Mouse (Mus musculus) lung, postnatal 36 days (tissue): Measurements from ENCODE around the gene Eif4ebp2.
A peak's percentile ranks its signal among the peaks of the same experiment; 100 is the strongest.

ENCODE experiments used
- DNase-seq: peaks from one replicate; pipeline ENCODE4 v3.0.0; 2022; ENCODE audit warnings: mixed read lengths

The Eif4ebp2 gene

DNA sequence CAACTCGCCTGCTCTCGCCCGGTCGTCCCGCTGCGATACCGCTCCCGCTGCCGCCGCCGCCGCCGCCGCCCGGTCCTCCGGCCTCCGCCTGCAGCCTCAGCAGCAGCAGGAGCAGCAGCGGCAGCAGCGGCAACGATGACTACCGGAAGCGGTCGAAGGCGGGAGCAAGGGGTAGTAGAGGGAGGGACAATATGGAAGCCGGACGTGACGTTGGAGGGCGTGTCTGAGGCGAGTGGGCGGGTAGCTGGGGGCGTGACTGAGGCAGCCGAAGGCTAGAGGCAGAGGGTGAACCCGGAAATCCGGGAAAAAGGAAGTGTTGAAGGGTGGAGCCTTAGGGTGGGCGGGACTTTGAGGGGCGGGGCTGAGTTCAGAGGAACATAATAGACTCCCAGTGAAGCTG is at the start of gene Eif4ebp2:
Eif4ebp2 (minus strand) TSS at position 17 of the 400 bp plus-strand sequence.
- DNase-seq, result peak; percentile 99

DNA sequence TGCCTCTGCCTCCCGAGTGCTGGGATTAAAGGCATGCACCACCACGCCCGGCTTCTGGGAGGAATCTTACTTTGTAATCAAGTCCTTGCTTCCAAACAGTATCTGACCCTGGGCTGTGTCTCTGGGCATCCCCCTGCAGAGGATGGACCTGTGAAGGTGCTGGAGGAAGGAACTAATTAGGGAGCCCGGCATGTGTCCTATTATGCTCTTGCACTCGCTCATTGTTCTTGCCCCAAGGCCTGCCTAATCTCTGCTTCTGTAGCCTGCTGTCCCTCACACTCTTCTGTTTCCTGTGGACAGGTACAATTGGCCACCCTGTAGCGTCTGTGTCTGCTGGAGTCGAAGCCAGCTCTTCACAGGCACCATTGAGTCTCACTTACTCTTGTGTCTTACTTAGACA is 48.3 kb upstream of the Eif4ebp2 start:
- no peak for DNase-seq

DNA sequence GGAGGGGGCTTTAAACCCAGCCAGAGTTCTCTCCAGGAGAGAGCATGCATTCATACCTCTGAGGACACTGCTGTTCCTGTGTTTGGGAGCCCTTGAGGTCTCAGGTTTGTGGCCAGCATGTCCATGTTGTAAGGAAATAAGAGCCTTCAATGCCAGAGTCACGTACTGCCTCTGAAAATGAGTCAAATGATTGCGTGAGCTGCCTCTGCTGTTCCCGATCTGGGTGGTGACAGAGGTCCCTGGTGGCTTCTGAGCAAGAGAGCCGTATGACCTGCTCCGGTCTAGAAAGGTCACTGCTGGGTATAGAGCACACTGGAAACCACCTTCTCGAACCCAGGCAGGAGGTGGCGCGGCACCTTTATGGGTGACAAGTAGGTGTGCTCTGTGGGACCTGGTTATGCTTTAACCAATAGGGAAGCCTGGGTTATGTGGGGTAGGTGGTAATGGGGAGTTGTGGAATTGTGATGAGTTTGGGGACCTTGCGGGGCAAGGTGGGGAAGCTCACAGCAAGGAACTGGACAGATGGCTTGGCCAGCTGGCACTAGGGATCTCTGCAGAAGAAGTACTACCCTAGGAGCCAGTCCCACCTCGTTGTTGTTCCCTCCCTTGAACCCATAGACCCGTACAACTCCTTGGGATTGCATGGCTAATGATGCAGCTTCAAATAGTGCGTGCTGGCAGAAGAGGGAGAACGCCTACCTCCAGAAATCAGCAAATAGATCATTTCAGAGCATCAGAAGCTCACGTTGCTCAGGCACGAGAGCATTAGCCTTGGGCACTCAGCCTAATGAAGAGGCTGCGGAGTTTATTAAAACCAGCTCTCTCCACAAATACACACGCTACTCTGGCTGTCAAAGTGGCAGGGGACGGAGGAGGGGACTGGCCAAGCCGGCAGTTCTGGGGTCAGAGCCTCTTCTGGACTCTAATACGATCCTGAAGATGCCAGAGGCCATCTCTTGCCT is 47.3 kb upstream of the Eif4ebp2 start:
- DNase-seq, result no peak

DNA sequence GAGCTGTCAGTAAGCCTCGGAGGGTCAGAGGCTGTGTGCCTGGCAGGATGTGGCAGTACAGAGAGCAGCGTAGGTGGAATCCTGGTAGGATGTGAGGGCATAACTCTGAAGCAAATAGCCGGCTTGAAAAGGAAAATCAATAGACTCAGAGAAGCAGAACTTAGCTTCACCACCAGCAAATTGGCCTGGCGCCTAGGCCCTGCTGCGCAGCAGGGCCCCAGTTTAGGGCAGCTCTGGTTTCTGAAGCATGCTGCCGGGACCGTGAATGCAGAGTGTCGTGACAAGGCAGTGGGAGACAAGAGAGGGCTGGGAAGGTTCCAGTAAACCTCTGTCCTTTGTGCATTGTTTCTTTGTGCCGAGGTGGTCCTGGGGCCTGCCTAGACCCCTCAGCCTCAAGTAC is 43.8 kb upstream of the Eif4ebp2 start:
- no peak for DNase-seq

DNA sequence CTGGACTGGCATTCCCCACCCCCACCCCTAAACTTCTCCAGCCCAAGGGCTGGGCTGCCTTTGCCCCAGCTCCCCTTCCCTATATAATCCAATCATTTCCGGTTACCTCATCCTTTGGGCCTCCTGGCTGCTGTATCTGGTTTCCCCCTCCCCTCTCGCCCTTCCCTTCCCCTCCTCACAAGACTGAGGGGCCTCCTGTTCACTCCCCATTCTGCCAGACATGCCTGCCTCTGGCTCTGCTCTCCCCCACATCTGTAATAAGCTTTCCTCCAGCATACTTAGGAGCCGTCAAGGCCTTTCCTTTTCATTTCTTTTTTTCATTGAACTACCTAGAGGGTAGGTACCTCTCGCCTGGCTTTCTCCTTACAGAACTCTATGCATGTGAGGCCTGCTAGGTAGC is 43.0 kb upstream of the Eif4ebp2 start:
- no peak for DNase-seq

DNA sequence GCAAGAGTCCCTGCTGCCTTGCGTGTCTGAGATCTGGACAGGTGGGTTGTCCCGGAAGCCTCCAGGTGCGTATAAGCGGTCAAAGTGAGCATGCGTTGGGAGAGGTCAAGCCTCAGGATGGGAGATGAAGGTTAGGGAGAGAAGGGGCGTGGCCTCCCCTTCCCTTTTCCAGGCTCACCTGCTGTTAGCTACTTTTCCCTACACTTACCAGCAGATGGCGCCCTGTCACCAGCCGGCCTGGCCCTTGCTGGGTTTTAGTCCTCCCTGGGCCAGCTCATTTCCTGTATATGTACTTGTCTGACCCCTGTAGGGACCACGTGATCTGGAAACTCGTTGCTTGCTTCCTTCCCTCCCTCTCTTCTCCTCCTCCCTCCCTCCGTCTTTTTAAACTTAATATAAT is 39.6 kb upstream of the Eif4ebp2 start:
- peak; percentile 91 for DNase-seq

DNA sequence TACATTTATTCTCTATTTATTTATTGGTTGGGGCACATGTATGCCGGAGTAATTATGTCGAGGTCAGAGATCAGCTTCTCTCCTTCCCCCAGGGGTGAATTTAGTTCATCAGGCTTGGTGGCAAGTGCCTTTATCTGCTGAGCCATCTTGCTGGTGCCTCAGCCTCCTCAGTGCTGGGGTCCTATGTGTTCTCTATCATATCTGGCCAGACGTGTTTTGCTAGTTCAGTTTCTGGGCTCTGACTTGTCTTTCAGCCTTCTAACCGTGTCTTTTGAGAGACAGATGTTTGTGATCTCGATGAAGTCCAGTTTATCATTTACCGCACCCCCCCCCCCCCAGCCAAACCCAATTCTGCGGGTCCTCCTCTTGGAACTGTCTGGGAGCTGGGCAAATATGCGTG is 39.1 kb upstream of the Eif4ebp2 start:
- DNase-seq, result no peak

DNA sequence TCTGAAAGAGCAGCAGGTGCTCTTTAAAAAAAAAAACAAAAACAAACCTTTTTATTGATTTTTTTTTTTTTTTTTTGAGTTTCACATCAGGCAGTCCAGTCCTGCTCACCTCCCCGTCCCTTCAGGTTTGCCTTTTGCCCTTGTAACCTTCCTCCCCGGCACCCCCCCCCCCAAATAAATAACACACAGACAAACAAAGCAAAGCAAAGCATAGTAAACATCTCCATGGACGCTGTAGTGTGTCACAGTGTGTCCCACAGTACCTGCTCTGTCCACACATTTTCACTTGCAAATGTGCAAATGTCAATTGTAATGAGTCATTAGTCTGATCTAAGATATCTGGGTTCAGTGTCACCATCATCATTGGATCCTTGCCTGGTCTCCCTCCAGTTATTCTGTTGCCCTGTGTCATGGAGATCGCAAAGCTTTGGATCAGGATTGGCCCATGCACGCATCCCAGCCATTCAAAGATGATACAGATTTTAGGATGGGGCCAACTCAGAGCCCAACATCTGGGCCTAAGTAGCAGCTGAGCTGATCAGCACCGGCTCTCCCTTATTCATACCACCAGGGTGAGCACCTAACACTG is 36.2 kb upstream of the Eif4ebp2 start:
- no peak for DNase-seq

DNA sequence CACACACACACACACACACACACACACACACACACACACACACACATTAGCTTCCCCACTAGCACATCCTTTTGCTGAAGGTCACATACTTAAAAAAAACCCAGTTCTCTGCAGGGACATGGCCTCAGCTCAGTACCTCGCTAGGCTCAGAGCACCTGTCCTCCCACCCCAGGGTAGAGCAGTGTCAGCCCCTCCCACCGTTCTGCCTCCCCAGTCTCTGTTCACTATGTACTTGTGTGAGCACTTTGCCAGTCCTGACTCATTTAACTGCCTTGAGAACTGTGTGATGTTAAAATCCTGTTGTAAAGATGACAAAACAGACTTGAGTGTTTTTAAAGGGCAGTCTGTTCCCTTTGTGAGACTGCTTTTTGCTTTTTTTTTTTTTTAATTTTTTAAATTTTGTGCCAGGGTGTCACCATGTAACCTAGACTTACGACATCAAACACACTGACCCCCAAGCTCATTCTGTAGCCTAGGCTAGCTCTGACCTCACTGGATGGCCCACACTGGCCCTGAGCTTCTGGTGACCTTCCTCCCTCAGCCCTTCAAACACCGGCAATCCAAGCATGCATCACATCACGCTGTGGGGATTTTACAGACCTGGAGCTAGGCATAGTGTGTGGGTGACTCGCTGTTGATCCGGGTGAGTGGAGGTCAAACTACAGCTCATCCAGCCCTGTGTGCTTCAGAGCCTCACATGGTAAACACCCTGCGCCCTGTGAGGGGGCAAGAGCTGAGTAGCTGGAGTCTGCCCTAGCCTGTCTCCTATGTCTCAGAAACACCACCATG is 34.3 kb upstream of the Eif4ebp2 start:
- no peak for DNase-seq

DNA sequence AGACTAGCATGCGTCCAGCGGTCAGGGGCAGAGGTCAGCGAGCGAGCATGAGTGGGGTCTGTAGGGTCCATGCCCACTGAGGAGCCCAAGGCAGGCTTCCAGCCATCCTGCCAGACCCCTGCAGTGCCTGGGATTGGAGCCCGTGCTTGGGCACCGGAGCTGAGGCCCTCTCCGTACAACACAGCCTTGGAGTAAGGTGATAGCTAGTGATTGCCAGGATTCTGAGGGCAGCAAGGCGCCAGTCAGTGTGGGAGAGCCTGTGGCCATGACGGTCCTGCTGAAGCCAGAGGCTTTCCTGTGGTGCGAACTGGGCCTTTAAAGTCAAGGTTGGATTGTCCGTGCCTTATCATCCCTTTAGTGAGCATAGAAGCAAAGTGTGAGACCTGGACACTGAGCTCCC is 32.3 kb upstream of the Eif4ebp2 start:
- no peak for DNase-seq

DNA sequence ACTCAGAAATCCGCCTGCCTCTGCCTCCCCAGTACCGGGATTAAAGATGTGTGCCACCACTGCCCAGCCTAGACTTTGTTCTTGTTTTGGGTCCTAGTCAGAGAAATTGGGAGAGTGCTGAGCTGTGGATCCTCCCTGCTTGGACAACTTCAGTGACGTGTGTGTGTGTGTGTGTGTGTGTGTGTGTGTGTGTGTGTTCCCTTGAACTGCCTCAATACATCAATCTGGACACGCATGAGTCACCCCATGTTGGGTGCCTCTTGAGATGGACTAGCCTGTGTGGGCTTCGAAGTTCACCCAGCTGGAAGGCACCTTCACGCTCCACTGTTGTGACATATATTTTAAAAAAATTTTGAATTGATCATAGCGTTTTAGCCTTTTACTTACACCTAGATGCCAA is 30.3 kb upstream of the Eif4ebp2 start:
- DNase-seq, result no peak

DNA sequence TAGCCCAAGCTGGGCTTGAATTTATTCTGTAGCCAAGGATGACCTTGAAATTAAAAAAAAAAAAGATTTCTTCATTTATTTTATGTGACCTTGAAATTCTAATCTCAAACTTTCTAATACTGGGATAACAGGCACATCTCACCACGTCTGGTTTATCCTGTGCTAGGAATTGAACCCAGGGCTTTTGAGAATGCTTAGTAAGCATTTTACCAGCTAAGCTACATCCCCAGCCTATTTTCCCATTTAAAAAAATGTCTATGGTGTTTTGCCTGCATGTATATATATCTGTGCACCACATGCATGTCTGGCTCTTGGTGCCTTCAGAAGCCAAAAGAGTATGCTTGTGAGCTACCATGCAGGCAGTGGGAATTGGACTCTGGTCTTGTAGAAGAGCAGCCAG is 28.0 kb upstream of the Eif4ebp2 start:
- no peak for DNase-seq

DNA sequence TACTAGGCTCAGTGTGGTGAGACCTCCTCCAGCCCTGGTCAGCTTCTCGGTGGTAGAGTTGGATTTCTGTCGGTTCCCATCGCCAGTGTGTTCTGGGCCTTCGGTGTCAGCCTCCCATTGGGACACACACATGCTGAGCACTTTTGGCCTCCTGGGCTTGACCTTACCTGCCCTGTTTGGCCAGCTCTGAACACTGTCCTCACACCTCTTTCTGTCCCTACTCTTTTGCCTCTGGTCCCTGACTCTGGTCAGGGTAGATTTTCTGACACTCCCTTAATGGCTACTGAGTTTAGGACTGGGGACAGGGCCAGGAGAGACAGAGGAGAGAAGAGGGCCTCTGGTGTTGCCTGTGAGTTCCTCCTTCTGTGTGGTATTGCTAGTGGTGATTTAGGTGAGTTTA is 27.5 kb upstream of the Eif4ebp2 start:
- DNase-seq, result no peak

DNA sequence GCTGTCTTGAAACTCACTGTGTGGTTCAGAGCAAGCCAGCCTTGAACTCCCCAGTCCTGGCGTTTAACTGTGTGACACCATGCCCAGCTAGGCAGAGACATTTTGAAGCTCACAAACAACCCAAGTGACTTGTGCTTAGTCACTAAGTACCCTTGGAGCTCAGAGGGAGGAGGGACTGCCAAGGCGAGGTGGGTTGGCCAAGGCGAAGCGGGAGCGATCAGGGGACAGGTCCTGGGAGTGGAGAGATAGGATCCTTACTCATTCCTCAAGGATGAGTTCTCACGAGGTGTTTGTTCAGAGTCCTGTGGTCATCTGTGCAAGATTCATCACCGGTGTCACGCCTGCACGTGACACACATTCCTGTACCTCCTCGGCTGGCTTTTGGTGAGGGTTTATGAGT is 27.0 kb upstream of the Eif4ebp2 start:
- no peak for DNase-seq

DNA sequence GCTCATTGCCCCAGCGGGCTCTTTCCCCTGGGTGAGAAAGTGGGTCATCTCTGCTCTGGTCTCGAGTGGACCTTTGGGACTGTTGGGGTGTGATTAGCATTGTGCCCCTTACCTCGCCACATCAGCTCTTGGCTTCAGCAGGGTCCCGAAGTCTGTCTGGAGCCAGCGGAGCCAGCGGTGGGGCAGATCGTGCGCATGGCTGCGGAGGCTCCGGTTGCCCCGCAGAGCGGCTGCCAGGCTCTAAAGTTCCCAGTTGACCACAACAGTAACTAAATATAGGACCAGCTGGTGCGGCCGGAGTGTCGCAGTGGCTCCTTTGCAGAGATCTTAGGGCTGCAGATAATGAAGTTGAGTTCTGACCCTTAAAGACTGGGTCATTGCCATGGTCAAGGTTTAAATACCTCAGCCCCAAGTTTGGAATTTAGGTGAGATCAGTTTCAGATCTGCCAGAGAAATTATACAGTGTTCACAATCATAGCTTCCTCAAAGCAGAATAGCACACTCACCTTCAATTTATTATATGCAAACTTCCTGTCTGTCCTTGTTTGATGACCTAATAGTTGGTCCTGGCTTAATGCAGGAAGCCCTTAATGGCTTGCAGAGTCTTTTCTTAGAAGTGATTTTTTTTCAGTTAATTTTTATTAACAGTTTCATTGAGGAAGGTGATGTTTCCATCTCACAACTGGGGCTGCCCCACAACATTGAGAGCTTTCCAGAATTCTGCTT is 24.1 kb upstream of the Eif4ebp2 start:
- DNase-seq, result no peak

DNA sequence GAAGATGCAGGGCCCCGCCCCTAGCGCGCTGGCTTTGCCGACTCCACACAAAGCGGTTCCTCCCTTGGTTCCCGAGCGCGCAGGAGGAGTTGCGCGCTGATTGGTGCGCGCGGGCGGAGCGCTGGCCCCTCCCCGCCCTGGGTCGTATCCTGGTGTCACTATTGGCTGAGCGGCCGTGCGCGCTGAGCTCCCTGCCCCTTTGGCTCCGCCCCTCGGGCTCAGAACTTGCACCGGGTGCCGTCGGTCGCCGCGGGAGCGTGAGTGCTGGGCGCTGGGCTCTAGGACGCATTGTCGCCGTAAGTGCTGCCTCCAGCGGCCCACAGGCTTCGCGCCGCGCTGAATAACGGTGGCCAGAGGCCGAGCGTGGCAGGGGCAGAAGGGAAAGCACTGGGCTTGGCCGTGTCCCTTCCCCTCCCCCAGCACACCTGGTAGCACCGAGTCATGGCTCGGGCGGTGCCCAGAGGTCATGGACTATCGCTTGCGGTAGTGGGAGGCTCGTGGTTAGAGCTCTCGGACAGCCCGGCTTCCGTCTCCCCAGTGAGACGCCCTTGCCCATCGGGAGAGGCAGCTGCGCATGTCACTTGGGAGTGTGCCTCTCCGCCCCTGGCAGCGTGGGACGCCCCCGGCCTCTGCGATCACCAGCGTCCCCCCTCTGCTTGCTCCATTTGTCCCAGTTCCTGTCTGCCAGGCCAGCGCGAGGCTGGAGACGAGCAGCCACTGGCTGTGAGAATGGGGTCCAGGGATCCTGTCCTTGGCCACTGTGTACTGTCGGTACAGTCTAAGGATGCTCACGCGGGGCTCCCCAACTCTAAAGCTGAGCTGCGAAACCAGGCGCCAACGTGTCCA is 23.4 kb upstream of the Eif4ebp2 start, which contains the start of gene Lrrc20:
Lrrc20 (plus strand) TSS at position 208 of the 846 bp plus-strand sequence.
- peak; percentile 96 for DNase-seq

DNA sequence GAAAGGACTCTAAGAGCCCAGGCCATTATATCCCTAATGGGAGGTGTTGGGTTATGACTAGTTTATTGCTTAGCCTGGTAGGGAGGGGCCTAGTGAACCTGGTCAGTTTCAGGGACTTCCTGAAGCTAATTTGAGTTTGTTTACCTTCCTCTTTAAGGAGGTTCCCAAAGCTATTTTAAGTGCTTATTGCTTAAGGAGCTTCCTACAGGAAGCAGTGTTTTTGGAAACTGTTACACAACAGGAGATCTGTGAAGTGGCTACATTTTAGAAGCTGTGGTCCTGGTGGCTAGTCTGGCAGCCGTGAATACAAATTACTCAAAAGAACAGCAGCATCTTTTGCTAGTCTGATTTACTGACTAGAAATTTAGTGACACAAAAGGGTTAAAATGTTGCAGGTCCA is 21.9 kb upstream of the Eif4ebp2 start:
- peak; percentile 11 for DNase-seq

DNA sequence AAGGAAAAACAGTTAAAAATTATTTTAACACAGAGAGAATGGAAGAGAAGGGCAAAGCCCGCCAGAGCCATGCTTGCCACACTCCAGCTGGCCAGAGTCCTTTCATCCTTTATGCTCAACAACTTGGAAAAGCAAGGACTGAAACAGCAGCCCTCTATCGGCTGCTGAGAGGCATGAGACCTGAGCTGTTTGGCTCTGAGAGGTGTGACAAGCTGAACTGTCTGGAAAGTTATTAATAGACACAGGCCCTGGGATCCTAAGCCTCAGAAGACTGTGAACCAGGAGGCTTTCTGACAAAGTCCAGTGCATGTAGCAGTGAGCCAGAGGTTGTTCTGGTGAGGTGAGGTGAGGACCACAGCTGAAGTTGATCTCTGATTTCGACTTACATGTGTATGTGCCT is 21.2 kb upstream of the Eif4ebp2 start:
- DNase-seq, result no peak

DNA sequence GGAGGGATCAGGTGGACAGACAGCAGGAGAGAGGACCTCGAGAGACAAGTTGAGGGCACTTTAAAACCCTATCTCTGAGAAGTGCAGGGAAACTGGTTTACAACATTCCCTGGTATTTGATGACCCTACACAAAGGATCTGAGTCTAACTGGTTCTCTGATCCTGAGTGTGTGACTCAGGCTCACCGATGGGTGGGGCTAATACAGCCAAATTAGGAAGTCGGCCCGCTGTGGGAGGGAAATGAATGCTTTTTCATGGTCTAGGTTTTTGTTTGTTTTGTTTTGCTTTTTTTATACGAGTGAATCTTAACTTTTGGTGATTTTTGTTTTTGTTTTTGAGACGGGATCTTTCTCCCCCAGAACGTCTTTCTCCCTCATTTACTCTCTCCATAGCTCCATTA is 16.4 kb upstream of the Eif4ebp2 start:
- no peak for DNase-seq

DNA sequence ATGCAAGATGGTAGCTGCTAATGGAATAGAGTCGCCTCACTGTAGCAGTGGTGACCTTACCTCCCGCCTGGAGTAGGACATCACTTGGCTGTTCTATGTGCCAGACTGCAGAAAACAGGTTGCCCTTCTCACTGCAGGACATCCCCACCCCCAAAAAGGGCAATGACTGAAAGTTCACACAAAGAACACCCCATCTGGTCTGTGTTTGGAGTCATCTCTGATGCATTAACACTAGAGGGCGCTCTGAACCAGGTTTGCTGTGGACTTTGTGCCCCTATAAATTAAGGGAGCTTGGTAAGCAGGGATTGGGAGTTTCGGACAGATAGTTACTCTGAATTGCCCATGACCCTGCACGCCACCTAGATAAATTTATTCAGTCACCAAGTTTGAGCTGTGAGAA is 14.4 kb upstream of the Eif4ebp2 start:
- peak; percentile 60 for DNase-seq

DNA sequence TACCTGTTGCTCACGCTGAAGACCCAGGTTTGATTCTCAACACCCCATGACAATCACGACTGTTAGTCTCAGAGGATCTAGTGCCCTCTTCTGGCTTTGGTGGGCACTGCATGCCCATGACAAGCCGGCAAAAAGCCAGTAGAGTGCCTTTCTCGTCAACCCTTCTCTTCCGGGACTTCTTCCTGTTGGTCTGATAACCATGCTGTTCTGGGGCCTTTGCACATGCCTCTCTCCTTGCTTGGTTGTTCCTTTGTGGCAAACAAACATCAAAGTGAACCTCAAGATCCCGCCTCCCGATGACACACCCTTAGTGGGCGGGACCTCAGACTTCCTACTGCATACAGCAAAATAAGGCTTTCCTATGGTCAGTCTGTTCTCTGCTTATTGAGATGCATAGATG is 13.8 kb upstream of the Eif4ebp2 start:
- peak; percentile 35 for DNase-seq

DNA sequence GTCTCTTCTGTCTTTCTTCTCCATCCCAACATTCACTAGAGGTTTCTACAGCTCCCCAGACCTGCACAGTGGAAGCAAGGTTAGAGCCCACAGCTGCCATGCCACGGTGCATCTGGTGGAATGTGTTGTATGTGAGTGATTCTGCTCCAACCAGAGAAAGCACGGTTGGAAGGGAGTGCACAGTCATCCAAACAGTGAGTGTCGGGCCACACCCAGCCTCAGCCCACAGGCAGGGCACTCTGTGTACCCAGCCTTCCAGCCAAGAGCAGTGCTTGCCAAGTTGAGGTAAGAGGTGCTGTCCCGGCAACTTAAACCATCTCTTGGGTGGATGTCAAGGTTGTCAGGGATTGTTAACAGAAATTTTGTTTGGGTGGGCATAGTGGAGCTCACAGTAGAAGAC is 12.5 kb upstream of the Eif4ebp2 start:
- DNase-seq, result peak; percentile 75
